In the genomic region with DNA sequence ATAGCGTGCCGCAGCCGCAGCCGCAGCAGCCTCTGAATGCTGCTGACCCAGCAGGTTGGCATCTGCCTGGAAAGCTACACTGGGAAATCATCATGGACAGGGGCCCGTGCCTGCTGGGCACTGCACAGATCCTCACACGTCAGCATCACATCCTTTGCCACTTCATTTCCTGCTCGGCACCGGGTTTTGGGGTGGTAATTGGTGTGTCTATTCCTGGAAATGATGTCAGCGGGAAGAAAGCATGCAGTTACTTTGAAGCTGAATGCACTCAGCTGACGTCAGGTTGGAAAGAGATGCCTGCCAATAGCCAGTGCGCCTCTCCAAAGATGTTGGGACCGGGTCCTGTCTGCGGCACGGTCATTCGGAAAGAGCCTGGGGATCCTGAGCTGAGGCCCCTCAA, we compare ENCODE assay signal across 10 mouse cellular contexts. TPM values are rescaled to one million over a fixed set of nuclear protein-coding genes. Genes with fewer than 3 reads are reported as not detected.
A peak's percentile ranks its signal among the peaks of the same experiment; 100 is the strongest.
DNase-seq lines count a peak whose midpoint lies in the region; ATAC-seq lines count a peak whose summit lies in the region.
"Had no signal": no experiment of that assay in that cellular context is flagged by ENCODE, and none has a peak within 500 bp of the region (broad histone marks: within the 10 kb centered on the region; RNA-seq: fewer than 3 reads in every experiment).

No protein-coding gene starts in this region.

- ATAC-seq in heart, embryonic 15.5 days (replicated peaks; ENCODE audit: insufficient number of reproducible peaks, insufficient read depth, low FRiP score, low read depth): 0 out of 2 replicates have a peak, but pooled peaks have one; percentile 24
- ATAC-seq in monocyte, adult 5-6 weeks (replicated peaks; ENCODE audit: insufficient number of reproducible peaks, low FRiP score, low TSS enrichment, poor library complexity, severe bottlenecking): no peak

- DNase-seq in kidney, postnatal 25 days: peak; percentile 23 to 48
- DNase-seq in kidney, adult 18-20 months: no peak
- peak; percentile 69 for DNase-seq in cerebellum, adult 11-12 months
- DNase-seq in lung, postnatal 14 days: peak; percentile 58
- no peak for DNase-seq in urinary bladder, adult 2 months (ENCODE audit: low spot score)
- DNase-seq in layer of hippocampus, postnatal 10 days (ENCODE audit: low spot score in 2 of 2): no peak
- DNase-seq: retina, postnatal 1 day had no signal

- no peak overlapping the region for H3K9ac ChIP-seq in heart, embryonic 15.5 days
- H3K9ac ChIP-seq: limb, embryonic 13.5 days had no signal

- H3K27ac ChIP-seq in heart, embryonic 15.5 days: peak overlapping the region; percentile 43
- H3K27ac ChIP-seq: limb, embryonic 13.5 days had no signal

- peaks cover 22% of the 10 kb centered on the region for H3K4me1 ChIP-seq in heart, embryonic 15.5 days (replicated peaks)

- H3K27me3 ChIP-seq in heart, embryonic 15.5 days: no peaks in the 10 kb centered on the region
- H3K27me3 ChIP-seq: limb, embryonic 13.5 days had no signal

- H3K9me3 ChIP-seq in heart, embryonic 15.5 days (replicated peaks): no peaks in the 10 kb centered on the region
- H3K9me3 ChIP-seq: limb, embryonic 13.5 days had no signal

- no peak overlapping the region for H3K4me3 ChIP-seq in heart, embryonic 15.5 days
- H3K4me3 ChIP-seq: limb, embryonic 13.5 days had no signal

- WGBS in heart, embryonic 15.5 days: 46% methylated on average over 15 of the region's 15 CpGs

- no peaks in the 10 kb centered on the region for H3K36me3 ChIP-seq in heart, embryonic 15.5 days
- H3K36me3 ChIP-seq: limb, embryonic 13.5 days had no signal

- peak overlapping the region; percentile 28; the same call in 1 of the 2 replicates for H3K4me2 ChIP-seq in heart, embryonic 15.5 days
- H3K4me2 ChIP-seq: limb, embryonic 13.5 days had no signal

RNA-seq across cellular contexts. Expression of a gene that starts 2.9 kb away (rescaled TPM):
- 0.16 and 0.42 TPM in 2 replicates for polyA plus RNA-seq in heart, embryonic 15.5 days (2015; fragmentation: Nextera tagmentation; extraction: Ambion mirVana)
- total RNA-seq in monocyte, adult 5-6 weeks (2017): 0.48 TPM in 1 of 3 replicates, not detected in the others
- polyA plus RNA-seq in urinary bladder, adult 2 months (2012; rRNA removed): 0.18 and 0.19 TPM in 2 replicates
- 1 to 10 TPM in 1 of 2 experiments, under 1 TPM in 1; 0.78 to 1.8 TPM for total RNA-seq in layer of hippocampus, postnatal 10 days (2021)
- polyA plus RNA-seq: limb, embryonic 13.5 days had no signal

RNA-seq across cellular contexts. Expression of a gene that starts 14.5 kb away (rescaled TPM):
- 198 and 233 TPM in 2 replicates for polyA plus RNA-seq in heart, embryonic 15.5 days (2015; fragmentation: Nextera tagmentation; extraction: Ambion mirVana)
- total RNA-seq in monocyte, adult 5-6 weeks (2017): 150 to 191 TPM (median 177 TPM) in 3 replicates
- polyA plus RNA-seq in urinary bladder, adult 2 months (2012; rRNA removed): 167 and 172 TPM in 2 replicates
- total RNA-seq in layer of hippocampus, postnatal 10 days (2021): 100 to 1,000 TPM; 190 to 196 TPM

RNA-seq across cellular contexts. Expression of a gene that starts 42.8 kb away (rescaled TPM):
- 7,334 and 9,932 TPM in 2 replicates for polyA plus RNA-seq in heart, embryonic 15.5 days (2015; fragmentation: Nextera tagmentation; extraction: Ambion mirVana)
- total RNA-seq in monocyte, adult 5-6 weeks (2017): not detected in 3 replicates
- not detected in 2 replicates for polyA plus RNA-seq in urinary bladder, adult 2 months (2012; rRNA removed)
- total RNA-seq in layer of hippocampus, postnatal 10 days (2021): not detected

Comparison
In these comparisons a context has a peak if more than half of its experiments do, and no peak if none do; other contexts are left out.
1. DNase-seq: peak in kidney, postnatal 25 days (2 of 2), cerebellum, adult 11-12 months (single experiment) and lung, postnatal 14 days (single experiment); none in kidney, adult 18-20 months (single experiment), urinary bladder, adult 2 months (single experiment) and layer of hippocampus, postnatal 10 days (0 of 2).